Mouse (Mus musculus): ENCODE data around the gene Rcsd1.

The Rcsd1 gene

GRCm38 (mm10) chr1:165716426-165716825 lies 6.9 kb upstream of the Rcsd1 start:
- no peak for DNase-seq

GRCm38 (mm10) chr1:165713798-165714197 lies 4.2 kb upstream of the Rcsd1 start:
- DNase-seq: no peak

GRCm38 (mm10) chr1:165711914-165712313 lies 2.4 kb upstream of the Rcsd1 start:
- no peak for DNase-seq

GRCm38 (mm10) chr1:165708686-165709380 lies 724 bp downstream of the Rcsd1 start:
- no peak for DNase-seq

- DNase-seq: peak; percentile 79 to 80
Observed at GRCm38 (mm10) chr1:165707640-165708322, 1.8 kb downstream of the Rcsd1 start.

GRCm38 (mm10) chr1:165707241-165707639 lies 2.3 kb downstream of the Rcsd1 start:
- no peak for DNase-seq

- DNase-seq: no peak
Observed at GRCm38 (mm10) chr1:165706492-165706891, 3.1 kb downstream of the Rcsd1 start.

GRCm38 (mm10) chr1:165705868-165706348 lies 3.6 kb downstream of the Rcsd1 start:
- no peak for DNase-seq

GRCm38 (mm10) chr1:165705368-165705767 lies 4.2 kb downstream of the Rcsd1 start:
- DNase-seq: no peak

- DNase-seq: no peak
Observed at GRCm38 (mm10) chr1:165704841-165705240, 4.7 kb downstream of the Rcsd1 start.

- DNase-seq: no peak
Observed at GRCm38 (mm10) chr1:165702221-165703031, 7.1 kb downstream of the Rcsd1 start.

GRCm38 (mm10) chr1:165701562-165701961 lies 8.0 kb downstream of the Rcsd1 start:
- DNase-seq: no peak

GRCm38 (mm10) chr1:165700933-165701518 lies 8.5 kb downstream of the Rcsd1 start:
- DNase-seq: no peak

GRCm38 (mm10) chr1:165700376-165700815 lies 9.2 kb downstream of the Rcsd1 start:
- no peak for DNase-seq

- DNase-seq: no peak
Observed at GRCm38 (mm10) chr1:165697701-165698100, 11.9 kb downstream of the Rcsd1 start.

- DNase-seq: no peak
Observed at GRCm38 (mm10) chr1:165696870-165697269, 12.7 kb downstream of the Rcsd1 start.

GRCm38 (mm10) chr1:165696040-165696439 lies 13.5 kb downstream of the Rcsd1 start:
- no peak for DNase-seq

- no peak for DNase-seq
Observed at GRCm38 (mm10) chr1:165695392-165696014, 14.1 kb downstream of the Rcsd1 start.

GRCm38 (mm10) chr1:165693856-165694255 lies 15.7 kb downstream of the Rcsd1 start:
- no peak for DNase-seq

GRCm38 (mm10) chr1:165691516-165691915 lies 18.0 kb downstream of the Rcsd1 start:
- peak; percentile 73 to 78 for DNase-seq

- no peak for DNase-seq
Observed at GRCm38 (mm10) chr1:165689845-165690244, 19.7 kb downstream of the Rcsd1 start.

GRCm38 (mm10) chr1:165687861-165688260 lies 21.7 kb downstream of the Rcsd1 start:
- no peak for DNase-seq

Data from kidney, postnatal 36 days (tissue).